ENCODE assay signal across 5 mouse cellular contexts in the genomic region with DNA sequence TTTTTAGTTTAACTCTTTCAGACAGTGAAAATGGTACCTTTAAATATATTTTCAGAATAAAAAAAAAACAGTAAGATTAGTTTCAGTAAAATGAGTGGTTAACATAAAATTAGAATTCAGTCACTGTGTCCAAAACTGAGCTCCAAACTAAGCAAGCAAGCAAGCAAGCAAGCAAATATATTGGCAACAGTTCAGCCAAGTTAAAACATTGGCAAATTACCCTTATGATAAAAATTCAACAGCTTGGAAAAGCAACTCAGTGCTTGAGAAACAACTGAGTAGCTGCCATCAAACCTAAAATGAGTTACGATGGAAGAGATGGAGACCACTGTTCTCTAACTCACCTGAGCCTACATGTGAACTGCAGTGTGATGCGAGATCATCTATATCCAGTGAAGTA.
"Had no signal": no experiment of that assay in that cellular context is flagged by ENCODE, and none has a peak within 500 bp of the region (broad histone marks: within the 10 kb centered on the region; RNA-seq: fewer than 3 reads in every experiment).

No protein-coding gene starts in this region.

- DNase-seq: kidney, postnatal 14 days; liver; lung, adult 2 months; right cerebral cortex, adult 18-20 months; thymus, postnatal 36 days had no signal
